ENCODE assay signal across 8 mouse cellular contexts in genomic region chr7:130267099-130267498, GRCm38 (mm10).
DNase-seq lines count a peak whose midpoint lies in the region; ATAC-seq and TF ChIP-seq lines count a peak whose summit lies in the region.

No protein-coding gene starts in this region.

- WGBS in hindbrain, embryonic 15.5 days = 34% methylated on average over 5 of the region's 5 CpGs
- WGBS in hindbrain, embryonic 14.5 days = 33% methylated on average over 5 of the region's 5 CpGs
- WGBS in embryonic facial prominence, embryonic 14.5 days = 31% methylated on average over 5 of the region's 5 CpGs
- WGBS in stomach, embryonic 16.5 days = 39% methylated on average over 5 of the region's 5 CpGs

- H3K36me3 ChIP-seq in hindbrain, embryonic 15.5 days = no peaks in the 10 kb centered on the region
- H3K36me3 ChIP-seq in hindbrain, embryonic 14.5 days (replicated peaks; ENCODE audit: control insufficient read depth, insufficient read depth) = no peaks in the 10 kb centered on the region
- H3K36me3 ChIP-seq in testis, adult 2 months (ENCODE audit: control insufficient read depth, insufficient read depth, low read length) = no peaks in the 10 kb centered on the region
- no peaks in the 10 kb centered on the region for H3K36me3 ChIP-seq in embryonic facial prominence, embryonic 14.5 days (ENCODE audit: control insufficient read depth, insufficient read depth, low read length)
- no peaks in the 10 kb centered on the region for H3K36me3 ChIP-seq in stomach, embryonic 16.5 days (ENCODE audit: control insufficient read depth, insufficient read depth, low read length)

- no peak overlapping the region for H3K4me3 ChIP-seq in hindbrain, embryonic 15.5 days
- no peak overlapping the region for H3K4me3 ChIP-seq in hindbrain, embryonic 14.5 days (replicated peaks; ENCODE audit: low read length)
- H3K4me3 ChIP-seq in testis, adult 2 months (ENCODE audit: control insufficient read depth, low read depth, low read length) = no peak overlapping the region
- H3K4me3 ChIP-seq in embryonic facial prominence, embryonic 14.5 days (ENCODE audit: low read depth, low read length) = no peak overlapping the region
- no peak overlapping the region for H3K4me3 ChIP-seq in stomach, embryonic 16.5 days (replicated peaks; ENCODE audit: low read length)

- 0 out of 2 replicates have a peak overlapping the region, but pooled peaks have one; percentile 84 for H3K27ac ChIP-seq in hindbrain, embryonic 15.5 days (replicated peaks)
- H3K27ac ChIP-seq in hindbrain, embryonic 14.5 days = no peak overlapping the region
- H3K27ac ChIP-seq in testis, adult 2 months (ENCODE audit: control insufficient read depth, insufficient read depth, low read depth, low read length) = no peak overlapping the region
- H3K27ac ChIP-seq in embryonic facial prominence, embryonic 14.5 days (replicated peaks; ENCODE audit: low read depth, low read length) = peak overlapping the region; percentile 54; the same call in 1 of the 2 replicates
- H3K27ac ChIP-seq in stomach, embryonic 16.5 days (ENCODE audit: low read length) = peak overlapping the region; percentile 73; the same call in 1 of the 2 replicates

- peak overlapping the region; percentile 94; the same call in 1 of the 2 replicates for H3K4me2 ChIP-seq in hindbrain, embryonic 15.5 days
- no peak overlapping the region; the same call in 1 of the 2 replicates for H3K4me2 ChIP-seq in hindbrain, embryonic 14.5 days (replicated peaks)
- peak overlapping the region; percentile 78; the same call in 1 of the 2 replicates for H3K4me2 ChIP-seq in embryonic facial prominence, embryonic 14.5 days (ENCODE audit: low read depth, low read length)
- H3K4me2 ChIP-seq in stomach, embryonic 16.5 days (ENCODE audit: low read depth, low read length) = no peak overlapping the region

- H3K9me3 ChIP-seq in hindbrain, embryonic 15.5 days = no peaks in the 10 kb centered on the region
- H3K9me3 ChIP-seq in hindbrain, embryonic 14.5 days (ENCODE audit: control insufficient read depth, low read length) = no peaks in the 10 kb centered on the region
- H3K9me3 ChIP-seq in embryonic facial prominence, embryonic 14.5 days (ENCODE audit: control insufficient read depth, low read length) = no peaks in the 10 kb centered on the region
- H3K9me3 ChIP-seq in stomach, embryonic 16.5 days (replicated peaks; ENCODE audit: control insufficient read depth, low read length) = no peaks in the 10 kb centered on the region

- TF ChIP-seq CTCF in testis, adult 2 months (IDR thresholded peaks at IDR 0.05; ENCODE audit: control insufficient read depth, insufficient read depth, insufficient replicate concordance, low read depth, low read length) = peak; percentile 54; the same call in 1 of the 2 replicates

- ATAC-seq in hindbrain, embryonic 15.5 days (ENCODE audit: low FRiP score, low read depth) = no peak
- no peak for ATAC-seq in hindbrain, embryonic 14.5 days (ENCODE audit: low FRiP score)
- ATAC-seq in embryonic facial prominence, embryonic 14.5 days (ENCODE audit: low read depth) = no peak
- no peak for ATAC-seq in stomach, embryonic 16.5 days (ENCODE audit: insufficient read depth, low FRiP score)
- no peak for ATAC-seq in monocyte, adult 5-6 weeks (replicated peaks; ENCODE audit: insufficient number of reproducible peaks, low FRiP score, low TSS enrichment, poor library complexity, severe bottlenecking)

- H3K9ac ChIP-seq in hindbrain, embryonic 15.5 days = no peak overlapping the region
- no peak overlapping the region for H3K9ac ChIP-seq in hindbrain, embryonic 14.5 days
- no peak overlapping the region for H3K9ac ChIP-seq in embryonic facial prominence, embryonic 14.5 days (ENCODE audit: low read depth, low read length)
- no peak overlapping the region for H3K9ac ChIP-seq in stomach, embryonic 16.5 days (ENCODE audit: low read length)

- peaks cover 46% of the 10 kb centered on the region for H3K4me1 ChIP-seq in hindbrain, embryonic 15.5 days (replicated peaks)
- H3K4me1 ChIP-seq in hindbrain, embryonic 14.5 days (replicated peaks; ENCODE audit: control insufficient read depth, insufficient read depth, low read length) = peaks cover 24% of the 10 kb centered on the region
- peaks cover 24% of the 10 kb centered on the region for H3K4me1 ChIP-seq in testis, adult 2 months (ENCODE audit: control insufficient read depth, insufficient read depth, low read length)
- peaks cover 13% of the 10 kb centered on the region for H3K4me1 ChIP-seq in embryonic facial prominence, embryonic 14.5 days (ENCODE audit: control insufficient read depth, insufficient read depth, low read length)
- H3K4me1 ChIP-seq in stomach, embryonic 16.5 days (ENCODE audit: control insufficient read depth, insufficient read depth, low read length) = peaks cover 10% of the 10 kb centered on the region; the same call in 1 of the 2 replicates

- DNase-seq in hindbrain, embryonic 14.5 days (ENCODE audit: low spot score) = no peak
- DNase-seq in testis, postnatal 10 days (ENCODE audit: low spot score) = no peak
- no peak for DNase-seq in embryonic facial prominence, embryonic 14.5 days (ENCODE audit: low spot score)
- no peak for DNase-seq in left cerebral cortex, adult 8-10 months (ENCODE audit: low spot score in 2 of 2)

- no peak for TF ChIP-seq POLR2A in testis, adult 2 months (IDR thresholded peaks at IDR 0.05; ENCODE audit: control insufficient read depth, low read depth, low read length)

- peaks cover 6% of the 10 kb centered on the region for H3K27me3 ChIP-seq in hindbrain, embryonic 15.5 days
- H3K27me3 ChIP-seq in hindbrain, embryonic 14.5 days (ENCODE audit: control insufficient read depth, insufficient read depth, low read length) = no peaks in the 10 kb centered on the region
- H3K27me3 ChIP-seq in testis, adult 2 months (ENCODE audit: control insufficient read depth, insufficient read depth, low read length) = no peaks in the 10 kb centered on the region
- no peaks in the 10 kb centered on the region for H3K27me3 ChIP-seq in embryonic facial prominence, embryonic 14.5 days (replicated peaks; ENCODE audit: control insufficient read depth, insufficient read depth, low read length)
- H3K27me3 ChIP-seq in stomach, embryonic 16.5 days (ENCODE audit: control insufficient read depth, insufficient read depth, low read length) = no peaks in the 10 kb centered on the region

Comparison
In these comparisons a context has a peak if more than half of its experiments do, and no peak if none do; other contexts are left out.
1. H3K27ac ChIP-seq: peak in hindbrain, embryonic 15.5 days (single experiment), embryonic facial prominence, embryonic 14.5 days (single experiment) and stomach, embryonic 16.5 days (single experiment); none in hindbrain, embryonic 14.5 days (single experiment) and testis, adult 2 months (single experiment).
2. H3K4me2 ChIP-seq: peak in hindbrain, embryonic 15.5 days (single experiment) and embryonic facial prominence, embryonic 14.5 days (single experiment); none in hindbrain, embryonic 14.5 days (single experiment) and stomach, embryonic 16.5 days (single experiment).